9 mouse cellular contexts compared by ENCODE assay signal in the genomic region with DNA sequence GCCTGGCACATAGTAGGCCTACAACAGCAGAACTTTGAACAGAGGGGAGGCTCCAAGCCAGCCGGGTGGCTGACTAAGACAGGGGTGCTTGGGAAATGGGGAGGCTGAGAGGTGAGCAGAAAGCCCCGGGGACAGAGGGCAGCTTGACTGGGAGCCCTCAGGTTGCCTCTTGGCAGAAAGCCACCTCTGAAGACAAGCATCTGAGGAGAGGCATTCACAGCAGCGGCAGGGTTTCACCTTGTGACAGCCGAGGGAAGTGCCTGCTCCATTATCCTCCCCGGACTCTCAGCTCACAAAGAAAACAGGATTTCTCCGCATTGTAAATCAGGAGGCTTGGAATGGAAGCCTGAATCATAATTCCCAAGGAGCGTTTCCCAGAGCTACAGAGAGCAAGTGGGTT.
DNase-seq lines count a peak whose midpoint lies in the region; ATAC-seq lines count a peak whose summit lies in the region.
"Had no signal": no experiment of that assay in that cellular context is flagged by ENCODE, and none has a peak within 500 bp of the region (broad histone marks: within the 10 kb centered on the region; RNA-seq: fewer than 3 reads in every experiment).

No protein-coding gene starts in this region.

- WGBS in hindbrain, embryonic 12.5 days, result 23% methylated on average over 7 of the region's 7 CpGs
- 23% methylated on average over 7 of the region's 7 CpGs for WGBS in hindbrain, embryonic 11.5 days
- WGBS in forebrain, embryonic 15.5 days, result 10% methylated on average over 7 of the region's 7 CpGs

- no peaks in the 10 kb centered on the region for H3K9me3 ChIP-seq in hindbrain, embryonic 12.5 days (replicated peaks)
- H3K9me3 ChIP-seq in hindbrain, embryonic 11.5 days (ENCODE audit: control insufficient read depth, low read length), result no peaks in the 10 kb centered on the region
- no peaks in the 10 kb centered on the region for H3K9me3 ChIP-seq in forebrain, embryonic 15.5 days
- H3K9me3 ChIP-seq: liver, embryonic 15.5 days had no signal

- H3K9ac ChIP-seq in hindbrain, embryonic 12.5 days, result no peak overlapping the region
- no peak overlapping the region for H3K9ac ChIP-seq in hindbrain, embryonic 11.5 days (ENCODE audit: low read depth, low read length)
- H3K9ac ChIP-seq in forebrain, embryonic 15.5 days (replicated peaks), result no peak overlapping the region
- H3K9ac ChIP-seq: liver, embryonic 15.5 days had no signal

- no peaks in the 10 kb centered on the region for H3K36me3 ChIP-seq in hindbrain, embryonic 12.5 days
- H3K36me3 ChIP-seq in hindbrain, embryonic 11.5 days (ENCODE audit: control insufficient read depth, insufficient read depth, low read length), result no peaks in the 10 kb centered on the region
- no peaks in the 10 kb centered on the region for H3K36me3 ChIP-seq in forebrain, embryonic 15.5 days
- H3K36me3 ChIP-seq: G1E; liver, embryonic 15.5 days had no signal

- H3K4me3 ChIP-seq in hindbrain, embryonic 12.5 days, result no peak overlapping the region
- H3K4me3 ChIP-seq in hindbrain, embryonic 11.5 days (ENCODE audit: low read depth, low read length), result no peak overlapping the region
- no peak overlapping the region for H3K4me3 ChIP-seq in forebrain, embryonic 15.5 days
- H3K4me3 ChIP-seq: liver, embryonic 15.5 days had no signal

- no peak for ATAC-seq in hindbrain, embryonic 12.5 days (ENCODE audit: low FRiP score)
- no peak for ATAC-seq in hindbrain, embryonic 11.5 days (ENCODE audit: low FRiP score)
- no peak for ATAC-seq in forebrain, embryonic 15.5 days (replicated peaks)

- DNase-seq in hindbrain, embryonic 11.5 days (ENCODE audit: low spot score), result no peak
- DNase-seq in brain, adult 2 months (ENCODE audit: low read depth, low spot score), result peak; percentile 42
- peak; percentile 79 to 85 for DNase-seq in kidney, postnatal 25 days
- no peak for DNase-seq in adrenal gland, postnatal 25 days
- no peak for DNase-seq in layer of hippocampus, postnatal 25 days (ENCODE audit: extremely low spot score in 1 of 2, low spot score in 1 of 2)

- H3K27ac ChIP-seq in hindbrain, embryonic 12.5 days, result peak overlapping the region; percentile 40
- H3K27ac ChIP-seq in hindbrain, embryonic 11.5 days (ENCODE audit: low read depth, low read length), result no peak overlapping the region
- peak overlapping the region; percentile 60 for H3K27ac ChIP-seq in forebrain, embryonic 15.5 days (replicated peaks)
- H3K27ac ChIP-seq: liver, embryonic 15.5 days had no signal

- H3K4me1 ChIP-seq in hindbrain, embryonic 12.5 days, result peaks cover 22% of the 10 kb centered on the region
- H3K4me1 ChIP-seq in hindbrain, embryonic 11.5 days (replicated peaks; ENCODE audit: control insufficient read depth, insufficient read depth, low read length), result peaks cover under 1% of the 10 kb centered on the region; the same call in 1 of the 2 replicates
- peaks cover 40% of the 10 kb centered on the region for H3K4me1 ChIP-seq in forebrain, embryonic 15.5 days
- H3K4me1 ChIP-seq: liver, embryonic 15.5 days had no signal

- 0 out of 2 replicates have a peak, but pooled peaks cover 7% of the 10 kb centered on the region for H3K27me3 ChIP-seq in hindbrain, embryonic 12.5 days
- H3K27me3 ChIP-seq in hindbrain, embryonic 11.5 days (ENCODE audit: control insufficient read depth, insufficient read depth, low read length), result peaks cover 2% of the 10 kb centered on the region; the same call in 1 of the 2 replicates
- no peaks in the 10 kb centered on the region for H3K27me3 ChIP-seq in forebrain, embryonic 15.5 days

- no peak overlapping the region for H3K4me2 ChIP-seq in hindbrain, embryonic 12.5 days (replicated peaks)
- H3K4me2 ChIP-seq in hindbrain, embryonic 11.5 days (replicated peaks; ENCODE audit: low read depth, low read length), result no peak overlapping the region
- H3K4me2 ChIP-seq in forebrain, embryonic 15.5 days (replicated peaks), result no peak overlapping the region
- H3K4me2 ChIP-seq: liver, embryonic 15.5 days had no signal

Comparison
In these comparisons a context has a peak if more than half of its experiments do, and no peak if none do; other contexts are left out.
1. DNase-seq: peak in brain, adult 2 months (single experiment) and kidney, postnatal 25 days (2 of 2); none in hindbrain, embryonic 11.5 days (single experiment), adrenal gland, postnatal 25 days (single experiment) and layer of hippocampus, postnatal 25 days (0 of 2).